Mouse (Mus musculus) forebrain, embryonic 14.5 days (tissue): ENCODE data around the gene Me1. TPM values are rescaled to one million over a fixed set of nuclear protein-coding genes. Genes with fewer than 3 reads are reported as not detected.

ENCODE experiments used
- ATAC-seq: fragments of 200-750 bp; cut with Nextera tagmentation; 2 replicates; pipeline ENCODE4 v1.8.0; 2017; ENCODE audit warnings: mild to moderate bottlenecking, moderate library complexity
- DNase-seq: peaks from one replicate; pipeline ENCODE4 v3.0.0-alpha.2; 2015; ENCODE audit warnings: low spot score
- H3K27ac ChIP-seq: fragments of 300-500 bp; sonication (generic); 2 replicates; pipeline ENCODE4 v1.5.1; 2014; ENCODE audit warnings: low read depth, mild to moderate bottlenecking, control low read depth, low read length, moderate library complexity
- H3K27me3 ChIP-seq: fragments of 300-500 bp; sonication (generic); replicated peaks from 2 replicates; pipeline ENCODE4 v1.6.1; 2014; ENCODE audit warnings: low read length, control low read depth, mixed read lengths; ENCODE audit not compliant: control insufficient read depth, insufficient read depth
- H3K36me3 ChIP-seq: fragments of 300-500 bp; sonication (generic); 2 replicates; pipeline ENCODE4 v1.6.1; 2014; ENCODE audit warnings: low read length, control low read depth; ENCODE audit not compliant: control insufficient read depth, insufficient read depth
- H3K4me1 ChIP-seq: fragments of 300-500 bp; sonication (generic); 2 replicates; pipeline ENCODE4 v1.6.1; 2014; ENCODE audit warnings: antibody characterized with exemption, low read length, control low read depth; ENCODE audit not compliant: control insufficient read depth, insufficient read depth
- H3K4me2 ChIP-seq: fragments of 300-500 bp; sonication (generic); 2 replicates; pipeline ENCODE4 v1.6.1; 2014; ENCODE audit warnings: mild to moderate bottlenecking, control low read depth, low read length
- H3K4me3 ChIP-seq: fragments of 300-500 bp; sonication (generic); 2 replicates; pipeline ENCODE4 v1.5.1; 2014; ENCODE audit warnings: low read depth, low read length, control low read depth
- H3K9ac ChIP-seq: fragments of 300-500 bp; sonication (generic); 2 replicates; pipeline ENCODE4 v1.6.1; 2014; ENCODE audit warnings: mild to moderate bottlenecking, low read length, control low read depth, moderate library complexity
- H3K9me3 ChIP-seq: fragments of 300-500 bp; sonication (generic); replicated peaks from 2 replicates; pipeline ENCODE4 v1.6.1; 2016; ENCODE audit warnings: low read length, control low read depth, mixed read lengths; ENCODE audit not compliant: control insufficient read depth
- WGBS: fragments of 180-500 bp; shearing (Covaris S2); extraction: QIAGEN DNeasy Blood & Tissue Kit; methylation state at CpG from one replicate; pipeline ENCODE4 v1.1.7; 2014; 5-methylcytosine and 5-hydroxymethylcytosine counted together
- polyA plus RNA-seq: library from polyadenylated mRNA; unstranded; fragments of >200 nt; fragmentation: Nextera tagmentation; extraction: Ambion mirVana; gene quantifications from 2 replicates; pipeline ENCODE4 v1.2.1, GENCODE M21; 2014

The Me1 gene
- polyA plus RNA-seq, 1 experiment from 2014 or later, result 13.8 TPM

DNA sequence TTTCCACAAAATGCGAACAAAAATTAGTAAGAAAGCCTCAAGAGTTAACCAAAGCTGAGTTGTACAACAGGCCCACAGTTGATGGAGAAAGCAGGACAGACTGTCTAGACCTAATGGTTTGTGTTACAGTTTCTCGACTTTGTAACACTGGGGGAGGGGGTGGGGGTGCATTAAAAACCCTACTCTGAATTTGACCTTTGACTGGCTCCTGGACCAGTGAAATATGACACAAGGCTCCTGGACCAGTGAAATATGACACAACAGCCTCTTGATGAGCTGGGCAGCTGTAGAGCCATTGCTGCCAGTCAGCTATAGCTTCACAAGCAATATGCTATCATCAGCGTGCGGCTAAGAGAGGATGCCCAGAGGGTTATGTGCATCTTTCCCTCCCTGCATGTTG, 37.4 kb downstream of the Me1 start:
- Histone ChIP-seq H3K9ac (no peak overlapping the region), H3K27ac (no peak overlapping the region), H3K27me3 (no peaks in the 10 kb centered on the region), H3K4me1 (no peaks in the 10 kb centered on the region), H3K4me2 (no peak overlapping the region), H3K9me3 (no peaks in the 10 kb centered on the region), H3K4me3 (no peak overlapping the region), H3K36me3 (no peaks in the 10 kb centered on the region)
- WGBS, result 95% methylated on average over 4 of the region's 4 CpGs
- ATAC-seq (no peak), DNase-seq (no peak)

DNA sequence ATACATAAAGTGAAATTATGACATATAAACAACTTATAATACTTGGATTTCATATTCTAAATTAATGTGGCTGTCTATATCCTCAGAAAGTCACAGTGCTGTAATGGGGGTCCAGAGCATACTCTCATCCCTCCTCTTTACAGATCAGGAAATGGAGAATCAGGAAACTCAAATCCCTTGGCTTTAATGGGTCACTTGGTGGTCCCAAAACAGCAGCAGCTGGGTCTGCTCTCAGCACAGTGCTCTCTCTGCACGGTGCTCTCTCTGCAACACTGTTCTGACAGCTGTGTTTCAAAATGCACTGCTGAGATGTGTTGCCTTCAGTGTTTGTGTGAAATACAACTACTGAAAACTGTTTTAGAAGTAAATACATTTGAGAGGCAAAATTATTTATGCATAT, 43.6 kb downstream of the Me1 start:
- Histone ChIP-seq H3K9ac (no peak overlapping the region), H3K4me3 (no peak overlapping the region), H3K27ac (no peak overlapping the region), H3K36me3 (no peaks in the 10 kb centered on the region), H3K27me3 (no peaks in the 10 kb centered on the region), H3K4me1 (no peaks in the 10 kb centered on the region), H3K9me3 (no peaks in the 10 kb centered on the region), H3K4me2 (no peak overlapping the region)
- WGBS, result 75% methylated on average over 1 of the region's 1 CpGs
- no peak for DNase-seq
- ATAC-seq, result no peak

DNA sequence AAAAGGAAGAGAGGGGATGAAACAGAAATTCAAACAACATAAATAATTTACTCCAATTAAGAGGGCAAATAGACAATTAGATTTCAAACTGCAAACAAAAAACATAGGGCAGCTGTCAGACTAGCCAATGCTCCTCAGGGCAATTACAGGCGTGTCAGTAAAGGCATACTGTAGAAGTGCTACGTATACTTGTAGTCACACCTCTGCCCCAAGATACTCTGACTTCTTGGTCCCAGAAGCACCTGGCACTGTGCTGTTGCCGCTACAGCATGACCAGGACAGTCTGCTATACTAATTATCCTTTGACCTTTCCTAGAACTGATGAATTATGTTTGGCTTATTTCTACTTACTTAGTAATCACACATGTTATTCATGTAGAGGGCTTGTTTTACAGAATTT, 44.5 kb downstream of the Me1 start:
- H3K36me3 ChIP-seq, result no peaks in the 10 kb centered on the region
- no peaks in the 10 kb centered on the region for H3K27me3 ChIP-seq
- no peak overlapping the region for H3K27ac ChIP-seq
- 63% methylated on average over 3 of the region's 3 CpGs for WGBS
- H3K4me2 ChIP-seq, result no peak overlapping the region
- no peak overlapping the region for H3K4me3 ChIP-seq
- no peaks in the 10 kb centered on the region for H3K4me1 ChIP-seq
- H3K9me3 ChIP-seq, result no peaks in the 10 kb centered on the region
- DNase-seq (no peak), ATAC-seq (no peak)
- no peak overlapping the region for H3K9ac ChIP-seq

DNA sequence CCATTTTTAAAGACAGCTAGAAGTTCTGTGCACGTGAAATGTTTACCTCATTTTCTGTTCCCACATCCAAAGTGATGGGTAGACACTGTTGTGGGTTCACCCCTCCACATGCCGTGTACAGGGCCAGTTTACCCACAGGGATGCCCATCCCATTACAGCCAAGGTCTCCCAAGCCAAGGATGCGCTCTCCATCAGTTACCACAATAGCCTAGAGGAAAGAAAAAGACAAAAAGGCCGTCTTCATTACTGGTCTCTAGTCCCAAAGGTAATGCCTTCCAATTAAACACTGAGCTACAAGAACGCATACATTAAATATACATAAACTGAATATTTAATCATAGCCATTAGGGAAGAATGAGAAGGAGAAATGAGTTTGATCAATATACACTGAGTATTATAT, 44.9 kb downstream of the Me1 start:
- H3K27ac ChIP-seq, result no peak overlapping the region
- no peak overlapping the region for H3K4me3 ChIP-seq
- H3K36me3 ChIP-seq, result no peaks in the 10 kb centered on the region
- H3K4me1 ChIP-seq, result no peaks in the 10 kb centered on the region
- no peak overlapping the region for H3K9ac ChIP-seq
- no peak for DNase-seq
- ATAC-seq, result no peak
- H3K9me3 ChIP-seq, result no peaks in the 10 kb centered on the region
- H3K27me3 ChIP-seq, result no peaks in the 10 kb centered on the region
- 72% methylated on average over 5 of the region's 5 CpGs for WGBS
- H3K4me2 ChIP-seq, result no peak overlapping the region

DNA sequence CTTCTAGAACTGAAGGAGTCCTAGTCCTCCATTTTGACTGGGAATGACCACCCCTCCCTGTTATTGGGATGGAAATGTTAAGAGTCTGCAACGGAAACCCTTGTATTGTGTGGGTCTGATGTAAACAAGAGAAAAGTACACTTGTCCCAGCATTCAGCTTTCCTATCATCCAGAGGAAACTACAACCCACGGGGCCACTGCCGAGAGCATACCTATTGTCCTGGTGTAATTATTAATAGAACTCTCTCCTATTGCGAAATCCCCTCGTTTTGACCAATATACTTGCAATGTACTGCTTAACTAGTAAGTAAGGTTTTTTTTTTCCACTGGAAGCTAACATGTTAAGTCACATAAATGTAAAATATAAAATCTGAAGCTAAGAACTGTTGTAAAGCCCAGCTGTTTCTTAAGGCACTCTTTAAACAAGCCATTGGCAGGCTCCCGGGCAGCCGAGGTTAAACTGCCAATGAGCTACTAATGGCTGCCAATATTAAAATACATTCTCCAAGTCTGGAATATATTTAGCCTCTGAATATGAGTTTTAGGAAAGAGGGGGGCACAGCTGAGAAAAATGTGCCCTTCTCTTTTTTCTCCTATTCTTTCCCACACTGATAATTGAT, 47.7 kb downstream of the Me1 start:
- Histone ChIP-seq H3K9me3 (no peaks in the 10 kb centered on the region), H3K4me3 (no peak overlapping the region), H3K27ac (no peak overlapping the region), H3K36me3 (no peaks in the 10 kb centered on the region), H3K4me1 (no peaks in the 10 kb centered on the region), H3K9ac (no peak overlapping the region), H3K27me3 (no peaks in the 10 kb centered on the region), H3K4me2 (no peak overlapping the region)
- ATAC-seq, result no peak
- 60% methylated on average over 7 of the region's 7 CpGs for WGBS
- DNase-seq, result no peak

DNA sequence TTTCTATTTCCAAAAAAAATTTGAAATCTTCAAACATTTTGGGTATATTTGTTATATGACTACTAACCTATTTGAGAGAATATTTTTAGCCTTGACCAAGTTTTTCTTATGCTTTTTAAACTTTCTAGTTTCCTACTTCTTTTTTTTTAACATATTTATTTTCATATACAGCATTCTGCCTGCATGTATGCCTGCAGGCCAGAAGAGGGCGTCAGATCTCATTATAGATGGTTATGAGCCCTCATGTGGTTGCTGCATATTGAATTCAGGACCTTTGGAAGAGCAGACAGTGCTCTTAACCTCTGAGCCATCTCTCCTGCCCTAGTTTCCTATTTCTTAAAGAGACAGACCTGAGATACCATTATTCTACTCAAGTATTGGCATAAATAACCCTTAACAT, 48.9 kb downstream of the Me1 start:
- no peak for ATAC-seq
- Histone ChIP-seq H3K4me3 (no peak overlapping the region), H3K9ac (no peak overlapping the region), H3K4me1 (no peaks in the 10 kb centered on the region), H3K9me3 (no peaks in the 10 kb centered on the region), H3K27me3 (no peaks in the 10 kb centered on the region), H3K36me3 (no peaks in the 10 kb centered on the region), H3K27ac (no peak overlapping the region), H3K4me2 (no peak overlapping the region)
- 2% methylated on average over 1 of the region's 1 CpGs for WGBS
- DNase-seq, result no peak

DNA sequence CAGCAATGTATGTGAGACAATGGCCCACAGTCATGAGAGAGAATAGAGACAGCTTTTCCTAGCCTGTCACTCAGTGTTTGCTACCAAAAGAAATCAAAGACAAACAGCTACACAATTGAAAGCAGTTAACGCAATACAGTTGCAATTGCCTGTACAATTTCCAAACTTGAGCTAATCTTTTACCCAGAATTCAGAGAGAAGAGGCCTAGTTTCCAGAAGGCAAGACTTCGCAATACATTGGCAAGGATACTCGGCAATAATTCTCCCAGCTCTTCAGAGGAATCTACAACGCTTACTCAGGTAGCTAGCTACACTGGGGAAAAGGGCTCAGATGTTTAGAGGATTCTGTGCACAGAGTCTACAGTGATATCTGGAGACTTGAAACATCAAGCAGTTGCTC, 52.3 kb downstream of the Me1 start:
- H3K4me2 ChIP-seq, result no peak overlapping the region
- H3K27me3 ChIP-seq, result no peaks in the 10 kb centered on the region
- no peaks in the 10 kb centered on the region for H3K36me3 ChIP-seq
- no peak for DNase-seq
- no peak overlapping the region for H3K4me3 ChIP-seq
- no peak overlapping the region for H3K27ac ChIP-seq
- ATAC-seq, result no peak
- no peak overlapping the region for H3K9ac ChIP-seq
- H3K9me3 ChIP-seq, result no peaks in the 10 kb centered on the region
- 82% methylated on average over 4 of the region's 4 CpGs for WGBS
- H3K4me1 ChIP-seq, result no peaks in the 10 kb centered on the region

DNA sequence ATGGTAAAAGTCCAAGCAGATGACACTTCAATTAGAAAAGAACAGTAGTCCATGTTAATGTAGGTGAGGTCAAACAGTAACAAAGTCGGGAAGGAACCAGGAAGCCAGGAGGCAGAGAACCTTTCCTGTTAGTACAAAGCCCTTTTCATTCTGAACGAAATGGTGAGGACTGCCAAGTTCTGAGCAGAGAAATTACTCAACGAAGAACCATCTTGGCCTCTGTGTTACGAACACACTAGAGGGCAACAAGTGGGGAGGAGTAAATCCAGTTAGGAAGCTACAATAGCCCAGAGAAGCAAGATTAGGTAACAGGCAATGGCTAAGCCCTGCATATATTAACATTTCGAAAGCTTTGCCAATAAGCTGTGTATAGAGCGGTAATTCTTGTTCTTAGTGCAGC, 57.0 kb downstream of the Me1 start:
- Histone ChIP-seq H3K27me3 (no peaks in the 10 kb centered on the region), H3K4me3 (no peak overlapping the region), H3K27ac (no peak overlapping the region), H3K9me3 (no peaks in the 10 kb centered on the region), H3K9ac (no peak overlapping the region), H3K36me3 (no peaks in the 10 kb centered on the region), H3K4me2 (no peak overlapping the region), H3K4me1 (no peaks in the 10 kb centered on the region)
- WGBS, result 56% methylated on average over 6 of the region's 6 CpGs
- DNase-seq, result no peak
- no peak for ATAC-seq

DNA sequence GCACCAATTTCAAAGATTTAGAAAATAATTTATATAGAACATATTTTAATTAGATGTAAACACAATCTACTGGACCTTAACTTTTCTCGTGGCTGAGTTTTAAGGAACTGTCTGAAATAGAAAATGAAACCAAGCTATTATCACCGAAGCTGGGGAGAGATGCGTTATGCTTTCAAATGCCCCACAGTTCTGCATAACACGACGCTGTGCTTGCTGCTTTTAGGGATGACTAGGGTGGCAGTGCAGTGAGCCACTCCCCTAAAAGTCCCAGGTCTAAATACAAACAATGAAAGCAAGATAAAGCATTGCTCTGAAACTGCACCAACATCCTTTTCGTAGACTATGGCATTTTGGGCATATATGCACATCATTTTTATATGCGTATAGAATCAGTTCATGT, 64.6 kb downstream of the Me1 start:
- no peak overlapping the region for H3K4me2 ChIP-seq
- no peak overlapping the region for H3K27ac ChIP-seq
- DNase-seq (no peak), ATAC-seq (no peak)
- no peaks in the 10 kb centered on the region for H3K27me3 ChIP-seq
- no peaks in the 10 kb centered on the region for H3K9me3 ChIP-seq
- no peaks in the 10 kb centered on the region for H3K36me3 ChIP-seq
- H3K4me1 ChIP-seq, result no peaks in the 10 kb centered on the region
- H3K9ac ChIP-seq, result no peak overlapping the region
- WGBS, result 89% methylated on average over 7 of the region's 7 CpGs
- H3K4me3 ChIP-seq, result no peak overlapping the region
